Mouse (Mus musculus) A20 (cell line): ENCODE data around the gene Efna2.

Experiments used
- DNase-seq: peaks from one replicate; pipeline ENCODE4 v3.0.0-alpha.2; 2011; ENCODE audit warnings: low read depth, low spot score

The Efna2 gene

DNA sequence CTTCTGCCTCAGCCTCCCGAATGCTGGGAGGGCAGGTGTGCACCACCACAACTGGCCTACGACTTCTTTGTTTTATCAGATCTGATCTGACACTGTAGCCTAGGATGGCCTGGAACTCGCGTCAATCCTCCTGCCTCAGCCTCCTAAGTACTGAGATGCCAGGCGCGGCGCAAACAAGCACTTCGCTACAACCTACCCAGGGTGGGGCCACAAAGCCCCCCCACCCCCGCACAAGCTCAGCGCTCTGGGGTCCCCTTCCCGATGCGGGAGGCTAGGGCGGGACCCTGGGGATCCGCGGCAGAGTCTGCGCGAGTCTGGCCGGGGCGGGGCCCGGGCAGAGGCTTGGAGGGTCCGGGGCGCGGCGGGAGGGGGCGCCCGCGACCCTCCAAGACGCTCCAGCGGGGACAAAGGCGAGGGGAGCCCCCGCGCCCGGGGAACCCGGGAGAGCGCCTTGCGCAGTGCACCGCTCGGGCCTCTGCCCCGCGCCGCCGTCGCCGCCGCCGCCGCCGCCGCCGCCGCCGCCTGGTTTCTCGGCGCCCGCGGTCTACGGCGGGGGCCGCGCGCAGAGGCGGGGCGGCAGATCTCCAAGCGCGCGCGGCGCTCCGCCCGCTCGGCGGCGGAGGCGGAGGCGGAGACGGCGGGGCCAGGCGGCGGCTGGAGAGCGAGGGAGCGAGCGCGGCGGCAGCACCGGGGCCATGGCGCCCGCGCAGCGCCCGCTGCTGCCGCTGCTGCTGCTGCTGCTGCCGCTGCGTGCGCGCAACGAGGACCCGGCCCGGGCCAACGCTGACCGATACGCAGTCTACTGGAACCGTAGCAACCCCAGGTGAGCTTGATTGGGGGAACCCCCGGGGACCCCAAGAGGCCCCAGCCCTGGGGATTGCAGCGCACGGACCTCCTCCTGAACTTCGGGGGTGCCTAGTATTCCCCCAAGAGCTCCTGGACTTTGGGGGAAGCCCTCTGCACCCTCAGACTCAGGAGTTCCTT lies at the start of gene Efna2:
Gene Efna2 (plus strand): TSS at position 415 of the 984 bp plus-strand sequence.
- DNase-seq = peak; percentile 71

DNA sequence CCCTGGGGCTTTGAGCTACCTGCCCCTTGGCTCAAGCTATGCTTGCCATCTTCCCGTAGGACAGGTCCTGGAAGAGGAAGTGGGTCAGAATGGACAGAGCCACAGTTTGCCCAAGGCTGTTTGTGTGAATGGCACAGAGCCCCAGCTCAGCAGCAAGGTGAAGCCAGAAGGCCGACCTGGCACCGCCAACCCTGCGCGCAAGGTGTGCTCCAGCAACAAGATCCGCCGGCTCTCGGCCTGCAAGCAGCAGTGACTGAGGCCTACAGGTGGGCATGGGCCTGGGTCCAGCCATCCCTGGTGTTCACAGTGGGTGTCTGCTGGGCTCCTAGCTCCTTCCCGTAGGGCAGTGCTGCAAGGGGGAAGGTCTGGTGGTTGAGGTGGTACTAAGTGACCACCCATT lies 49.4 kb upstream of the Efna2 start:
- no peak for DNase-seq

DNA sequence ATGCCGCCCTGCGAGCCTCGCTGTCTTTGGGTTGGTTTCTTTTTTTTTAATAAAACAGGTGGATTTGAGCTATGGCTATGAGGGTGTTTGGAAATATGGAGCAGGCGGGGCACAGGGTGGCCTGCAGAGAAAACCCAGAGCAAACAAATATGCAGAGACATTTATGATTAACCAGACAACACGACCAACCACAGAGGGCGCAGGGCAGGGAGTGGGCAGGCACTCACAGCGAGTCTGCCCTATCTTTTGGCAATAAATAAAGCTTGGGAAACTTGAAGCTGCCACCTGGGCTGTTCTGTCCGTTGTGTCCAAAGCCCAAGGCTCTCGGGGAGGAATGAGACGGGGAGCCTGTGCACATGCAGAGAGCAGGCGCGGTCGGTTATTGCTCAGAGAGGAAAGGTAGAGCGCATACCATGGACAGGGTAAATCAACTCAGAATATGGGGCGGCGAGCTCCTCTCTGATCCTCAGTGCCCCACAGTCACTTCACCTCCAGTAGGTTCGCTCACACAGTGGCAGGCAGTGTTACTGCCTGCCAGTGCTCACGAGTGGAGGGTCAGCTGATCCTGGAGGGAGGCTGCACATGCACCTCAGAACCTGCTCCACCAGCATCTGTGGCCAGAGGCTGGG lies 48.8 kb upstream of the Efna2 start:
- DNase-seq = no peak

DNA sequence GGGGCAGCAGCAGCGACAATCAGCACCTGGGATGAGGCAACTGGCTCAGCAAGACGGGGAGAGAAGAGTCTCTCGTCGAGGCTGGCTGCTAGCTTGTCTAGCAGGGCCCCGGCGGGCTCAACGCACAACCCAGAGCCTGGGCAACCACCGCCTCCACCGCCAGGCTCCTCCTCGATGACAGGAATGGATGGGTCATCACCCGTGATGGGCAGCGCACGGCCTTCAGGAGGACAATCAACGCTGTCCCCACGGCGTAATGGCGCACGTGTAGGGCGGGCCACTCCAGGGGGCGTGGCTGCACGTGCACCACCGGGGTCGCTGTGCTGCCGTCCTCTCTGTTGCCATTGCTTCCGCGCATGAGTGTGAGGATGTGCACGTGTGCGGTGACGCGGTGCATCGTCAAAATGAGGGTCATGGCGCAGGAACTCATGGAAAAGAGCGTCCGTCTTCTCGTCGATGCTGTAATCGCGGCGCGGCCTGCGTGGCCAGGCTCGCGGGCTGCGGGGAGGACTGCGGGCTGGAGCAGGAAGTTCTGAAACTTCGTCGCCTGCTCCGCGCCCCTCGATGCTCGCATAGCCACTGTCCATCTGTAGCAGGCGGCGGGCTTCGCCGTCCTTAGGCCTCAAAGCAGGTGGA lies 47.8 kb upstream of the Efna2 start:
- no peak for DNase-seq

DNA sequence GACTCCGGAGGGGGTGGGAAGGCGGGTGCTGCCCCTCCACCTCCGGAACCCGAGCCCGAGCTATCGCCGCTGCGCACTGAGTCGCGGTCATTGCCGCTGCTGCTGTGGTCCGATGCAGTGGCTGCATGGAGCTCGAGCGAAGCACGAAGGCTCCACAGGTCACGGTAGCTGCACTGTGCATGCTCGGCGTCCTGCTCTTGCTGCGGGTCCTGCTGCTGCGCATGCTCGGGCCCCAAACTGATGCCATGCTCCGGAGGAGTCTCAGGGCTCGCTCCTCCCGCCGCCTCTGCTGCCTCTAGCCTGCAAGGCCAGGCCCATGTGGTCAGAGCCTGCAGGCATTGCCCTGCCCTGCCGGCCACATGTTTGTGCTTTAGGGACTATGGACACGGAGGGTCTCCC lies 47.3 kb upstream of the Efna2 start:
- no peak for DNase-seq

DNA sequence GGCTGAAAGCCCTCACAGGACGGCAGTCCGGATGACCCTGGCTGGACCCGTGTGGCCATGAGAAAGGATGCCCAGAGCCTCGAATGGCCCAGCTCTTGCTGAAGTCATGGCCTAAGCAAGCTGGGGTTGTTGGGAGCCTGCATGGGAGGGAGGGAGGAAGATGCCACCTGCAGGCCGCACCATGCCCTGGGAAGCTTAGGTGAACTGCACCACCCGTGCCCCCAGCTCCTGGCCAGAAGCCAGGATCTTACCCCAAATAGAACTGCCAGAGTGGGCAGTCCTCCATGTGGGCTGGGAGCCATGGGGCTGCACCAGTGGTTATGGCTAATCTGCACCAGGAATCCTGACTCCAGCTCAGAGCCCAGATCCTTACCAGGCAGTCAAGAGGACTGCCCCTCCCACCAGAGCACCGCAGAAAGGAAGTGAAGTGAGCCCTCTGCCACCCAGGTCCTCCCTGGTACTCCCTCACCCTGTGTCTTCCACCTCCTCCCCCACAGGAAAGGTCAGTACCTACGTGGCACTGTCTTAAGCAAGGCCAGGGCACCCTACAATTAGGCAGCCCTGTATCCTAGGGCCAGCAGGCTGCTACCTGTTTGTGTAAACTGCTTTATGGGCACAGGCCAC lies 45.9 kb upstream of the Efna2 start:
- peak; percentile 38 for DNase-seq

DNA sequence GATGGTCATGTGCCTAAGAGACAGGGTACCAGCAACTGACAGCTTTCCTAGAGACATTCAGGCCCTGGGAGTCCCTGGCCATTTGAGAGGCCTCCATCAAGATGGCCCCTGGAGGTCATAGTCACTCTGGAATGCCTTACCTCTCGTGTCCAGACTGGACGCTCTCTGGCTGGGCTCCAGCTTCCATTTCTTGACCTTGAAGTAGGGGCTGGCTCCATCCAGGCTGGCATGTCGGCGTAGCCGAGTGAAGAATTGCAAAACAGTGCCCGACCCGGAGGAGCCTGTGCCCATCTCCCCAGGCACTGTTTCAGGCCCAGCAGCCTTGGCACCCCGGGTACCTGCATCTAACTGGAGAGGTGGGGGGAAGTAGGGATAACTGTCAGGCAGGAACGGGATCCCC lies 44.9 kb upstream of the Efna2 start:
- DNase-seq = no peak

DNA sequence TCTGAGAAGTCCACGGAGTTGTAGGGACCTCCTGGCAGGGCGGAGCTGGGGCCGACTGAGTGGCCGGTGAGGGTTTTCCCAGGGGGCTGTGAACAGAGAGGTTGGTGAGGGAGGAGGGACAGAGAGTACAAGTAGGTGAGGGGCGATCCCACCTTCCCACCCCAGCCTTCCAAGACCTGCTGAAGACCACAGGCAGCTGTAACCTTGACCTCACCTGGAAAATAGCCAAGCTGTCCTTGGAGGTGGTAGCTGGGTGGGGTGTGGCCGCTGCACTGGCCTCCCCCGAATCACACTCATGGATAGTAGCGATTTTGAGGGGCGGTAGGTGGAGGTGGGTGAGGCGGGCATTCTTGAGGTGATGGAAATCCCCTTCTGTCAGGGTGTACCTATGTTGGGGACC lies 44.1 kb upstream of the Efna2 start:
- DNase-seq = no peak

DNA sequence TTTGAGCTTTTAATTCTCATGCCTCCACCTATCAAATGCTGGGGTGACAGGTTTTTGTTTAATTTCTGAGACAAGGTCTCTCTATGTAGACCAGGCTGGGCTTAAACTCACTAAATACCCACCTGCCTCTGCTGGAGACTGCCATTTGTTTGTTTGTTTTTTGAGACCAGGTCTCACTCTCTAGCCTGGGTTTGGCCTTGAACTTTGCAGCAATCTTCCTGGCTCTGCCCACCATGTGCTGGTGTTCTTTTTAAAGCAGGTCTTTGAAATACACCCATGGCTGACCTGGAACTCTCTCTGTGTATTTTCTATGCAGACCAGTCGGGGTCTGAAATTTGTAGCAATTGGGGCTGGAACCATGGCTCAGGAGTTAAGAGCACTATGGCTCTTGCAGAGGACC lies 43.6 kb upstream of the Efna2 start:
- no peak for DNase-seq

DNA sequence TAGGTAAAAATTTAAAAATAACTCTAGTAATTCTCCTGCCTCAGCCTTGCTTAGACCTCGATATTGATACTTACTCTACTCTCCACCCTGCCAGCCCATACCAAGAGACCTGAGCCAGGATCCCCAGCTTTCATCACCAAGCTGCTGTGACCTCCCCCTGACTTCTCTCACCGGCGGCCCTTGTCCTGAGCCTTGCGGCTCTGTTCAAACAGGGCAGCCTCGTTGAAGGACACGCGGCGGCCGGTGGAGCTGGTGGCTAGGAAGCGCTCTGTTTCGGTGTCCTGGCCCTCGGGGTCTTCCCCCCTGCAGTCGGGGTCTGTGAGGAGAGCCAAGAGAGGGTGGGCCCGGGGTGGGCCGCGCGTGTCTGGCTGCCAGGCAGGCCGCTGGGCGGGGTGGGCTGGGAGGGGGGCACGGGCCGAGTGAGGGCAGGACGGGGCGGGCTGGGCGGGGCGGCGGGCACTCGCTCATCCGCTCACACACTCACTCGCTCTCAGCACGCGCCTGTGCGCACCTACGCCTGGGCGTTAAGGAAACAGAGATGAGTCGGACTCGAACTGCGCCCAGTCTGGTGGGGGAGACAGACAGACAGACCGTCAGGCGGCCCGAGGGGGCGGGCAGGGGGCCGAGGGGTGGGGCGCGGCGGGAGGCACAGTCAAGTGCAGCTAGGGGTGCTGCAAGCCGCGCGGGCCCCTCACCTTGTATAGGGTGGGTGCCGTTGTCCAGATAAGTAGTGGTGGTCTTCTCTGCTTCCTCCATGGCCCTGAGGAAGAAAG lies 42.9 kb upstream of the Efna2 start:
- no peak for DNase-seq

DNA sequence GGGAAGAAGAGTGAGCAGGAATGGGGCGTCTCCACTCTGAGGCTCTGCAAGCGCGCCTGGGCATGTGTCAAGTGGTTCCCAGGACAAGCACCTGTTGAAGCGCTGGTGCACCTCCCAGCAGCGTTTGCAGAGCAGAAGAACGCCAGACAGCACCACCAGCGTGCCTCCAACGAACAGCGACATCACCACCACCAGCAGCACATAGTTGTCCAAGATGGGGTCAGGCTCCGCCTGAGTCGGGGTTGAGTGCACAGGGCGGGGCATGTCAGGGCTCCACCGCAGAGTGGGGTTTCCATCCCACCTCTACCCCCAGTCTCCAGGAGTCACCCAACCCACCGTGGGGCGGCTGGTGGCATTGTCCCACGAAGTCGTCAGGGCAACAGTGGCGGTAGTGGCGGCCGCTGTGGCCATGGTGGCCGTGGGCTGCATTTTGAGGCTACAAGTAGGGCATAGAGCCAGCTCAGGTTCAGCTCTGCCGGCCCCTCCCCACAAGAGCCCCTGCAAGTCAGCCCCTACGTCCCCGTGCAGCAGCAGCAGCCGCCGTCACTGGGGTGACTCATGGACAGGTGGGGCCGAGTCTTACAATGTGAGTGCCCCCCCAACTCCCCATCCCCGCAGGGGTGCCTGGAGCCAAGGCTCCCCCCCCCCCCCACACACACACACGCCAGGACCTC lies 42.2 kb upstream of the Efna2 start:
- DNase-seq = no peak

DNA sequence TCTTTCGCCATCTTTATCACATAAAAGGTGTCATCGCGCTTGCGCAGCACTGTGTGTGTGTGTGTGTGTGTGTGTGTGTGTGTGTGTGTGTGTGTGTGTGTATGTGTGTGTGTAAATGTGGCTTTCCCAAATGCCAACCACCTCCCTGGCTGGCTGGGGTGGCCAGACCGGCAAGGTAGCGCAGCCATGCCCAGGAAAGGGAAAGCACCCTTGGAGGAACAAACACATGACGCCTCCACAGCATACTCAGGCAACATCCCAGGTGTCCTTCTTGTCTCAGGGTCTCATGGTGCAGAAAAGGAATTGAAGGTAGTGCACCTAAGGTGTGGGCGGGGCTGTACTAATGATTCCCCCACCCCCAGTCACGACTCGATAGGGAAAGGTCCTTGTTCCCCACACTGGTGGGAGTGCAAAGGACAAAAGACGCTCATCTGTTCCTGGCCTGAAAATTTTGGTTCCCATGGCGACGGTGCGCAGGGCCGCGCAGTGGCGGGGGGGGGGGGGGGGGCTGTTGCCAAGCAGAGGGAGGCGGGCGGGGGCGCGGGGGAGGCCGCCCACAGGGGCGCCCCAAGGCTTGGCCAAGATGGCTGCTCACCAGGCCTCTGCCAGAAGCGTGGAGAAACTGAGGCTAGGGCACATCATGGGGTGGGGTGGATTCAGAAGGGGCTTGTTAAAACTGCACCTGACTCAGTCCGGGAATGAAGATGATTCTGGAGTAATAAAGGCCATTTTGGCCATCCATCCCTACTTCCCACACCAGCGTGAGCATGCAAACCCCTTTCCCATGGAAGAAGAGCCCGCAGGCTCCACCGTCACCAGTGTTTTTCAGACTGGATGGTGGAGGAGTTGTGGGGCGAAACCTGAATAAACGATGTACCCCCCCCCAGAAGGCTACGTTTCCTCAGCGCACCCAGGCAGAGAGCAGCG lies 41.4 kb upstream of the Efna2 start:
- no peak for DNase-seq

DNA sequence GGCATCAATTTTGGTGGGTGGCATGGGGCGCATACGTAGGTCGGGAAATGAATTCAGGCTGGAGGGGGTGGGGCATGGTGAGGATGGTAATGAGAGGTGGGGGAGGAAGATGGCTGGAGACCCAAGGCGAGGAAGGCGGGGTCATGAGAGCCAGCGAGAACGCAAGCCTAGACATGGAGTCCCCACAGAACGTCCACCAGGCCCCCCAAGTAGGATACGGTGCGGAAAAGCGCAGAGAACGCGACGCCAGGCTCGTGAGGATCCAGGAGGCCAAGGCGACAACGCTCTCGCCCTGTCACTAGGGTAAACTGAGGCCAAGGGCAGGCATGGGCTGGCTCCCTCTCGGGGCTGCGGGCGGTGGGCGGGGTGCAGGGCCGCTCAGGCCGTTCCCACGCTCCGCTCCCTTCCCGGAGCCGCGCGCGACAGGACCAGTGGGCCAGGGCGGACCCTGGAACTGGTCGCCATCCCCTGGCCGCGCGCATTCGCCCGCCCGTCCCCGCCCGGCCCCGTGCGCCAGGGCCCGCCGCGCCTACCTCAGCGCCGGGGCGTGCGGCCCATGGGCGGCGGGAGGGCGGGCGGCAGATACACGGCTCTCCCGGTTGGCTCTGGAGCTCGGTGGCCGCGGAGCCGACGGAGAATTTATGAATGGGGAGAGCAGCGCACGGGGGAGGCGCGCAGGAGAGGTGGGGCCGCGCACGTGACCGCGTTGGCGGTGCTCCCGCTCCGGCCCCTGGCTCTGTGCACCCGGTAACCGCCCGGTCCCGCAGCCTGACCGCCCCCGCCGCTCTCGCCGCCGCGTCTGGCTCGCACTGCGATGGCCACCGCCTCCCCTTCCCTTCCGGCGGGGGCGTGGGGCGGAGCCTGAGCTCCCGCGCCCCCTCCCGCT lies 40.5 kb upstream of the Efna2 start, which contains the start of gene Atp5d:
Gene Atp5d (plus strand): TSS at position 80 of the 886 bp plus-strand sequence.
- DNase-seq = peak; percentile 35

DNA sequence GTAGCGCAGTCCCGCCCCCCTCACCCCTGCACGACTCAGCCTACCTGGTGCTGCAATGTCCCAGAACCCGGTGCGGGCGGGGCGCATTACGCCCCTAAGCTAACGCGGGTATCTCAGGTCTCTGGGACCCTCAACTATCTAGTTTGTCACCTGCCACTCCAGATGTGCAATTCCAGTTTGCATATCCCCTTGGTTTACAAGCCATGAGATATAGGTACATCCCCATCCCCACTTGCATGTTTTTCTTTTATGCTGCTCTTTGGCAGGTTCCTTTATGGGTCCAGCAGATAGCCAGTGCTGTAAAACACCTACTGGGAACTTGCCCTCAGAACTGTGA lies 39.9 kb upstream of the Efna2 start:
- peak; percentile 91 for DNase-seq

DNA sequence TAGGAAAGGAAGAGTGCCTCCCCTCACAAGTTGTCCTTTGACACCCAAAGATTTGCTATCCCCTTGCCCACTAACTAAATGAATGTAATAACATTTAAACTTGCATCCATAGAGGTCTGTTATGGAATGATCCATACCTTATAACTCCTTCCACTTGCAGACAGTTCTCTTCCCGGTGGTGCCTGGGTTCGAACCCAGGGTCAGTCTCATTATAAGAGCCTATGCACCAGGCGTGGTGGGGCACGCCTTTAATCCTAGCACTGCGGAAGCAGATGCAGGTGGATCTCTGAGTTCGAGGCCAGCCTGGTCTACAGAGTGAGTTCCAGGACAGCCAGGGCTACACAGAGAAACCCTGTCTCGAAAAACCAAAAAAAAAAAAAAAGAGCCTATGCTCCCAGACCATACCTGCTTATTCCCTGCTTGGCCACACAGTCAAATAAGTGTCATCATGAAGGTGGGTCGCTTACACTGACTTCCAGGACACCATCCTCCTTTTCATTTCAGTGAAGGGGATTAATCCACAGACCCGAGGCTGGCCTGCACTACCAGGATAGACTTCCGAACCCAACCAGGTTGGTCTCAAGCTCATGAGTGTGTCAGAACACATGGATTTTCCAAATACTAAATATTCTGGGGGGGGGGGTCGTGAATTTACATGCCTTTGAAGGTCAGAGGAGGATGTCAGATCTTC lies 39.2 kb upstream of the Efna2 start:
- no peak for DNase-seq

DNA sequence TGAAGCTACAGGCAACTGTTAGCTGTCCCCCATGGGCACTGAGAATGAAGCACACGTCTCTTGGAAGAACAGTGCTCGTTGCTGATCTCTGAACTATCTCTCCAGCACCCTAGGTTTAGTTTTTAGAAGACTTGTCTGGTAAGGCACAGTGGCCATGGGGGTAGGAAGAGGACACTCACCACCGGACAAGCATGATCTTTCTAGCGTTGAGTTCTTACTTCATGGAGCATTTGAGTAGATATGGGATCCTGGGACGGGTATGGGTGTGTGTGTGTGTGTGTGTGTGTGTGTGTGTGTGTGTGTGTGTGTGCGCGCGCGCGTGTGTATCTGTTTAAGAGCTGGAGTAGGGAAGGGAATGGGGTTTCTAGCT lies 38.6 kb upstream of the Efna2 start, which contains the start of gene Cbarp:
Gene Cbarp (minus strand): TSS at position 170 of the 370 bp plus-strand sequence.
- DNase-seq = no peak

DNA sequence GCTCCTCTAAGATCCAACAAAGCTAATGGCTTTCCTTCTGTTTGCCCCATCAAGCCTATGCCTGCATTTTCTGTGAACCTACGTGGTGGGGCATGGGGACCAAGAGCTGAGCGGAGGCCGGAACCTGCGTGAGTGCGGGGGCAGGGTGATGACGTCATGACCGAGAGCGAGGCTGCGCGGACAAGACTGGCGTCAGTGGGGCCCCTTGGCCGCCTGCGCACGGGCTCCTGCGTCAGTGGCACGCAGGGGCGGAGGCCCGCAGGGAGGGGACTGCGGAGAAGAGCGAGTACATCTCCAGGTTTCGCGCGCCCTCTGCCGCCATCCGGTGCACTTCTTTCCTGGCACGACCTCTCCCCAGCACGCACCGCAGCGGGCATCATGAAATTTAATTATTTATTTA lies 38.0 kb upstream of the Efna2 start:
- peak; percentile 99 for DNase-seq
